In the genomic region with DNA sequence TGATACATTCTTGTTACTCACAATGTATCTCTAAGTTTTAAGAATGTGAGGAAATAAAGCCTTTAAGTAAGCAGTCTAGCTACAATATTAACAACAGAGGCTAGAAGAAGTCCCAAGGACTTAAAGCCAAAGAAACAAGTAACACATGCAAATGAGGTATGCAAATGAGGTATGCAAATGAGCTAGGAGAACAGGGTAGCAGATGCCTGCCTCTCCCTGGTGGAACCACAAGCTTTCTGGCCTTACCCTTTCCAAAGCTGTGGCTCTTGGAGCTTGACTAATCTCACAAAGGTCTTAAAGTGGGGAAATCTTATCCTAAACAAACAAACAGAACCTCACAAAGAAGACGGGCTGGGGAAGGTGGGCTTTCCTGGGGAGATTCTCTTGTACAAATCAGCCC, we compare ENCODE assay signal across 2 mouse cellular contexts.
TF ChIP-seq lines count a peak whose summit lies in the region.

No protein-coding gene starts in this region.

TF ChIP-seq in CH12.LX, 34 proteins besides CTCF, POLR2A, EP300 and RAD21:
- TF ChIP-seq RCOR1 (conservative IDR thresholded peaks at IDR 0.05; ENCODE audit: low read depth, low read length) (no peak), ZMIZ1 (IDR thresholded peaks at IDR 0.05; ENCODE audit: low read depth, low read length) (no peak), GABPA (IDR thresholded peaks at IDR 0.05; ENCODE audit: insufficient replicate concordance, low read depth, low read length) (no peak), JUND (conservative IDR thresholded peaks at IDR 0.05; ENCODE audit: low read depth, low read length) (no peak), USF2 (conservative IDR thresholded peaks at IDR 0.05; ENCODE audit: low read depth, low read length) (no peak), USF1 (IDR thresholded peaks at IDR 0.05; ENCODE audit: low read depth, low read length) (no peak), MXI1 (IDR thresholded peaks at IDR 0.05; ENCODE audit: low read depth, low read length) (no peak), E2F4 (IDR thresholded peaks at IDR 0.05; ENCODE audit: insufficient replicate concordance, low read depth, low read length) (no peak), IRF4 (IDR thresholded peaks at IDR 0.05; ENCODE audit: low read depth, low read length) (no peak), ZC3H11A (IDR thresholded peaks at IDR 0.05; ENCODE audit: low read depth, low read length) (no peak), NELFE (IDR thresholded peaks at IDR 0.05; ENCODE audit: low read depth, low read length) (no peak), KAT2A (IDR thresholded peaks at IDR 0.05; ENCODE audit: insufficient replicate concordance, low read length) (no peak), MAZ (IDR thresholded peaks at IDR 0.05; ENCODE audit: low read depth, low read length) (no peak), MAX (IDR thresholded peaks at IDR 0.05; ENCODE audit: low read length) (no peak), PAX5 (IDR thresholded peaks at IDR 0.05; ENCODE audit: low read length) (no peak), HCFC1 (IDR thresholded peaks at IDR 0.05; ENCODE audit: low read depth, low read length) (no peak), ZKSCAN1 (IDR thresholded peaks at IDR 0.05; ENCODE audit: borderline replicate concordance, low read depth, low read length) (no peak), CHD1 (IDR thresholded peaks at IDR 0.05; ENCODE audit: low read depth, low read length) (no peak), SMC3 (IDR thresholded peaks at IDR 0.05; ENCODE audit: low read depth, low read length) (no peak)

TF ChIP-seq in MEL, 35 proteins besides CTCF, POLR2A, EP300 and RAD21:
- TF ChIP-seq TBP (IDR thresholded peaks at IDR 0.05; ENCODE audit: low read depth, low read length): no peak
- TF ChIP-seq ELF1 (IDR thresholded peaks at IDR 0.05; ENCODE audit: low read depth, low read length): no peak
- no peak for TF ChIP-seq GATA1 (IDR thresholded peaks at IDR 0.05; ENCODE audit: low read depth, low read length)
- no peak for TF ChIP-seq USF1 (IDR thresholded peaks at IDR 0.05; ENCODE audit: low read depth, low read length)
- TF ChIP-seq ZC3H11A (IDR thresholded peaks at IDR 0.05; ENCODE audit: low read depth, low read length): 0 out of 2 replicates have a peak, but pooled peaks have one; percentile 5
- no peak for TF ChIP-seq CHD1 (IDR thresholded peaks at IDR 0.05; ENCODE audit: low read depth, low read length)
- no peak for TF ChIP-seq UBTF (IDR thresholded peaks at IDR 0.05; ENCODE audit: borderline replicate concordance, insufficient read depth, low read depth, low read length)
